Mouse (Mus musculus): ENCODE measurements at regions not wholly inside any gene's neighbourhood (a gene's known extent, or its start where the extent isn't known, plus 50 kb on each side); places are given as distances from the start of the nearest gene placed in this dataset.
A peak's percentile ranks its signal among the peaks of the same experiment; 100 is the strongest.

DNA sequence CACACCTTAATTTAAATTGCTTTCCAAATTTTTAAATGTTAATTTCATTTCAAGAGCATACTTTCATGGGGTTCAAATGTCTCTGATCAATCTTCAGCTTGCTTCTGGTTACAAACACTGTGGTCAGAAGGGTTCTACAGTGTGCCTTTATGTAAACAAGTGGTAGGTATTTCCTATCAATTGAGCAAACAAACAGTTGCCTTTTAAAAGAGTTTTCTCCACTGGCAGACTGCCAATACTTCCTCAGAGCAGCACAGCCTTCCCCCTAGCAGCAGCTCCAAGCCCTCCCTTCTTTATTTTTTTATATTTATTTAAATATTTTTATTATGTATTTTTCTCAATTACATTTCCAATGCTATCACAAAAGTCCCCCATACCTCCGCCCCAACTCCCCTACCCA lies 977.8 kb downstream of the Fstl5 start:
- no peak for DNase-seq (ENCODE audit: low read depth, low spot score)

GRCm38 (mm10) chr3:77075055-77075454 lies 1001.0 kb downstream of the Fstl5 start:
- DNase-seq (ENCODE audit: low read depth, low spot score) = no peak

DNA sequence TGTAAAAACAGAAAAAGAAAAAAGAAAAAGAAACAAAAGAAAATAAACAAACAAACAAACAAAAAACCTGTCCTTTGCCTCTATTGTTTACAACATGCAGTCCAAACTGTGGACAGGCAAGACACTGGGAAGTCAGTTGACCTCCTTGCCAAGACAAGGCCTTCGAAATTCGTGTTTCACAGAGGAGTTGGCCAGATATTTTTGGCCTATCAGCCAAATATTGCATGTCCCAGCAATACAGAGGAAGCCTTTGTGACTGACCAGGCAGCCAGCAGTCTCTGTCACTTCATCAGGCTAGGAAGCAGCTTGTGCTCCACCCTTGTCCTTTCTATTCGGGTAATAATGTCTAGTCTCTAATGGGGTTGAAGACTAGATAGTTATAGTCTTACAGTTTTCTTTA lies 1017.7 kb downstream of the Fstl5 start:
- no peak for DNase-seq (ENCODE audit: low read depth, low spot score)

GRCm38 (mm10) chr3:77112969-77113368 lies 1038.9 kb downstream of the Fstl5 start:
- DNase-seq (ENCODE audit: low read depth, low spot score) = no peak

DNA sequence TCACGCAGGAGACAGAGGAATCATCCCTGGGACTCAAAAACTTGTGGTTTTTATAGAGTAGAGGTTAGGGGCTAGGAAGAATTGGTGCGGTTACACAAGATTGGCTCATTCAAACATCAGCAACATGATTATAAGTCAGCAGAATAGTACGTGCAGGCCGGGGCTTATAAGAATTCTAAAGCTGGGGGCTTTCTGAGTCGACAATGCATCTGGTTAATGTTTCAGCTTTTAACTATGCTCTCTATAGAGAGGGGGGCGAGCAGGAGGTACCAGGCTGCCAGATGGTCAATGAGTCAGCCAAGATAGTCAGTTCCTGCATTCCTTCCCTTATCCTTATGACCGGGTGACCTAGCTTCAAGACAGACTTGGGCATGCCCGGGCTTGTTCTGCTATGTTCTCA lies 1046.5 kb downstream of the Fstl5 start:
- DNase-seq (ENCODE audit: low read depth, low spot score) = no peak

GRCm38 (mm10) chr3:77151636-77152035 lies 1077.6 kb downstream of the Fstl5 start:
- no peak for DNase-seq (ENCODE audit: low read depth, low spot score)

- no peak for DNase-seq (ENCODE audit: low read depth, low spot score)
Observed at GRCm38 (mm10) chr3:77197828-77198227, 1123.8 kb downstream of the Fstl5 start.

- DNase-seq (ENCODE audit: low read depth, low spot score) = peak; percentile 13
Observed at GRCm38 (mm10) chr3:77198265-77198664, 1124.2 kb downstream of the Fstl5 start.

GRCm38 (mm10) chr3:77226007-77226406 lies 1151.9 kb downstream of the Fstl5 start:
- DNase-seq (ENCODE audit: low read depth, low spot score) = no peak

Data from retina, postnatal 7 days (tissue).